8 mouse cellular contexts compared by ENCODE assay signal in the genomic region with DNA sequence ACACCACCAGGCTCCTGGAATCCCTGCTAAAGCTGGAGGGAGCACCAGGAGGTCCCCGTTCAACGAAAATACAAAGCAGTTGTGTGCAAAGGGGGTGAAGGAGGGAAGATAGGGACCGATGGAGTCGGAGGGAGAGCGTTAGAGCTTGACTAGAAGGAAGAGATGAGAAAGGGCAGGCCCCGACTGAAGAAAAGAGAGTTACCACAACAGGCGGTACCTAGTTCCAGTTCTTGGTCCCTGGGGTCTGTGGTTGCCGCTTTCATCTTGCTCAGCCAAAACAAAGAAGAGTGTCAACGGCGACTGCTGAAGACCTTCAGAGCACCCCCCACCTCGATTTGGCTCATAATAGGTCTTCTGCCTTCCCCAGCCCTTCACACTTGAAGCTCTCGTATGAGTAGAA. TPM values are rescaled to one million over a fixed set of nuclear protein-coding genes. Genes with fewer than 3 reads are reported as not detected.
DNase-seq lines count a peak whose midpoint lies in the region; ATAC-seq and TF ChIP-seq lines count a peak whose summit lies in the region.

No protein-coding gene starts in this region.

- no peaks in the 10 kb centered on the region for H3K4me1 ChIP-seq in lung, embryonic 14.5 days (ENCODE audit: insufficient read depth)
- H3K4me1 ChIP-seq in embryonic facial prominence, embryonic 11.5 days (ENCODE audit: control insufficient read depth, insufficient read depth, low read length): peaks cover 2% of the 10 kb centered on the region; the same call in 1 of the 2 replicates
- H3K4me1 ChIP-seq in intestine, embryonic 14.5 days (replicated peaks; ENCODE audit: control insufficient read depth, insufficient read depth, low read length): peaks cover 9% of the 10 kb centered on the region; the same call in 1 of the 2 replicates

- peak overlapping the region; percentile 81 for H3K4me2 ChIP-seq in lung, embryonic 14.5 days
- H3K4me2 ChIP-seq in embryonic facial prominence, embryonic 11.5 days (ENCODE audit: low read depth, low read length): peak overlapping the region; percentile 75
- H3K4me2 ChIP-seq in intestine, embryonic 14.5 days (ENCODE audit: low read length): peak overlapping the region; percentile 83
- peak overlapping the region; percentile 97 for H3K4me2 ChIP-seq in myocyte (ENCODE audit: low read depth)

- H3K9ac ChIP-seq in lung, embryonic 14.5 days: peak overlapping the region; percentile 81
- H3K9ac ChIP-seq in embryonic facial prominence, embryonic 11.5 days (replicated peaks; ENCODE audit: low read length): peak overlapping the region; percentile 80
- H3K9ac ChIP-seq in intestine, embryonic 14.5 days (ENCODE audit: low read length): peak overlapping the region; percentile 75

- H3K27ac ChIP-seq in lung, embryonic 14.5 days (ENCODE audit: low read depth): peak overlapping the region; percentile 84
- H3K27ac ChIP-seq in embryonic facial prominence, embryonic 11.5 days (replicated peaks; ENCODE audit: low read depth, low read length): peak overlapping the region; percentile 60; the same call in 1 of the 2 replicates
- peak overlapping the region; percentile 64 for H3K27ac ChIP-seq in intestine, embryonic 14.5 days (ENCODE audit: low read depth)

- H3K79me2 ChIP-seq in myocyte (ENCODE audit: control insufficient read depth, insufficient read depth): peaks cover 41% of the 10 kb centered on the region

- no peak for TF ChIP-seq CTCF in lung, embryonic 14.5 days (IDR thresholded peaks at IDR 0.05; ENCODE audit: low read depth)

- TF ChIP-seq POLR2A in myocyte (IDR thresholded peaks at IDR 0.05; ENCODE audit: insufficient read length, low read depth): no peak

- ATAC-seq in lung, embryonic 14.5 days (ENCODE audit: insufficient read depth): no peak
- ATAC-seq in embryonic facial prominence, embryonic 11.5 days (replicated peaks; ENCODE audit: insufficient number of reproducible peaks, low FRiP score, low TSS enrichment, low read depth): no peak; the same call in 1 of the 2 replicates
- no peak for ATAC-seq in intestine, embryonic 14.5 days (replicated peaks; ENCODE audit: low FRiP score, low TSS enrichment, low read depth)

- intact Hi-C loops in left cerebral cortex, postnatal 25 days (cut with DNase I): loop anchor here (5.0 kb wide), 2 partner anchors 152 to 222 kb away; a partner anchor contains a TSS

- H3K9me3 ChIP-seq in lung, embryonic 14.5 days (ENCODE audit: low read depth, low read length): no peaks in the 10 kb centered on the region
- no peaks in the 10 kb centered on the region for H3K9me3 ChIP-seq in embryonic facial prominence, embryonic 11.5 days (replicated peaks; ENCODE audit: control insufficient read depth, low read length)
- no peaks in the 10 kb centered on the region for H3K9me3 ChIP-seq in intestine, embryonic 14.5 days (ENCODE audit: control insufficient read depth, low read length)

- WGBS in lung, embryonic 14.5 days: 7% methylated on average over 12 of the region's 12 CpGs
- WGBS in embryonic facial prominence, embryonic 11.5 days: 7% methylated on average over 12 of the region's 12 CpGs
- WGBS in intestine, embryonic 14.5 days: 4% methylated on average over 12 of the region's 12 CpGs

- DNase-seq in lung, embryonic 14.5 days: no peak
- no peak for DNase-seq in lung, postnatal 36 days
- DNase-seq in embryonic facial prominence, embryonic 11.5 days (ENCODE audit: low spot score): no peak
- DNase-seq in intestine, embryonic 14.5 days (ENCODE audit: low spot score): no peak
- DNase-seq in layer of hippocampus, adult 9-11 months: no peak
- DNase-seq in urinary bladder, postnatal 36 days (ENCODE audit: low spot score in 2 of 2): no peak
- no peak for DNase-seq in left cerebral cortex, postnatal 25 days (ENCODE audit: low spot score in 2 of 2)

- no peaks in the 10 kb centered on the region for H3K27me3 ChIP-seq in lung, embryonic 14.5 days (ENCODE audit: insufficient read depth, low read length)
- no peaks in the 10 kb centered on the region for H3K27me3 ChIP-seq in embryonic facial prominence, embryonic 11.5 days (ENCODE audit: control insufficient read depth, insufficient read depth, low read length)
- H3K27me3 ChIP-seq in intestine, embryonic 14.5 days (replicated peaks; ENCODE audit: control insufficient read depth, insufficient read depth, low read length): no peaks in the 10 kb centered on the region
- H3K27me3 ChIP-seq in myocyte (ENCODE audit: control insufficient read depth, insufficient read depth, insufficient read length): no peaks in the 10 kb centered on the region

- H3K36me3 ChIP-seq in lung, embryonic 14.5 days (ENCODE audit: insufficient read depth): no peaks in the 10 kb centered on the region
- no peaks in the 10 kb centered on the region for H3K36me3 ChIP-seq in embryonic facial prominence, embryonic 11.5 days (replicated peaks; ENCODE audit: control insufficient read depth, insufficient read depth, low read depth, low read length)
- no peaks in the 10 kb centered on the region for H3K36me3 ChIP-seq in intestine, embryonic 14.5 days (ENCODE audit: control insufficient read depth, insufficient read depth, low read length)
- no peaks in the 10 kb centered on the region for H3K36me3 ChIP-seq in myocyte (ENCODE audit: control insufficient read depth, insufficient read depth)

- peak overlapping the region; percentile 87 for H3K4me3 ChIP-seq in lung, embryonic 14.5 days (ENCODE audit: low read depth, low read length)
- peak overlapping the region; percentile 69 for H3K4me3 ChIP-seq in embryonic facial prominence, embryonic 11.5 days (ENCODE audit: low read depth, low read length)
- peak overlapping the region; percentile 98 for H3K4me3 ChIP-seq in intestine, embryonic 14.5 days (ENCODE audit: low read depth, low read length)
- peak overlapping the region; percentile 98 for H3K4me3 ChIP-seq in myocyte

- peak overlapping the region; percentile 85 for H3ac ChIP-seq in myocyte (ENCODE audit: control insufficient read depth, insufficient read length)

TF ChIP-seq in myocyte, 11 proteins besides CTCF, POLR2A, EP300 and RAD21:
- TF ChIP-seq POLR2AphosphoS2 (IDR thresholded peaks at IDR 0.05; ENCODE audit: insufficient read length, low read depth) (no peak), MYOD1 (IDR thresholded peaks at IDR 0.05; ENCODE audit: control insufficient read depth in 1 of 3, insufficient read length in 2 of 3, low read depth in 2 of 3) (no peak)

RNA-seq across cellular contexts. Expression of a gene that starts 0.8 kb away (rescaled TPM):
- 19.5 and 21.1 TPM in 2 replicates for polyA plus RNA-seq in lung, embryonic 14.5 days (2014; fragmentation: Nextera tagmentation; extraction: Ambion mirVana)
- 22.7 and 24.6 TPM in 2 replicates for polyA plus RNA-seq in embryonic facial prominence, embryonic 11.5 days (2014; fragmentation: Nextera tagmentation; extraction: Ambion mirVana)
- polyA plus RNA-seq in intestine, embryonic 14.5 days (2014; fragmentation: Nextera tagmentation; extraction: Ambion mirVana): 17.4 and 19.1 TPM in 2 replicates
- 8.6 TPM for polyA plus RNA-seq in myocyte (2012; fragmentation: generic; extraction: Trizol)
- 10 to 100 TPM; 23.3 to 24.5 TPM for total RNA-seq in left cerebral cortex, postnatal 25 days (2021)

RNA-seq across cellular contexts. Expression of a gene that starts 59.6 kb away (rescaled TPM):
- not detected in 2 replicates for polyA plus RNA-seq in lung, embryonic 14.5 days (2014; fragmentation: Nextera tagmentation; extraction: Ambion mirVana)
- polyA plus RNA-seq in embryonic facial prominence, embryonic 11.5 days (2014; fragmentation: Nextera tagmentation; extraction: Ambion mirVana): not detected in 2 replicates
- 0.07 TPM in 1 of 2 replicates, not detected in the other for polyA plus RNA-seq in intestine, embryonic 14.5 days (2014; fragmentation: Nextera tagmentation; extraction: Ambion mirVana)
- 0.12 TPM for polyA plus RNA-seq in myocyte (2012; fragmentation: generic; extraction: Trizol)
- 1 to 10 TPM; 2.1 to 2.5 TPM for total RNA-seq in left cerebral cortex, postnatal 25 days (2021)
